Mouse (Mus musculus) megakaryocyte, embryonic 14.5 days (primary cell): ENCODE measurements around the gene Rnf34. TPM values are rescaled to one million over a fixed set of nuclear protein-coding genes. Genes with fewer than 3 reads are reported as not detected.

Experiments used
- H3K27me3 ChIP-seq: replicated peaks from 2 replicates; pipeline ENCODE3; 2012; ENCODE audit warnings: inconsistent platforms
- H3K36me3 ChIP-seq: replicated peaks from 2 replicates; pipeline ENCODE3; 2012; ENCODE audit warnings: low read length, inconsistent platforms, mixed read lengths
- H3K4me1 ChIP-seq: 2 replicates; pipeline ENCODE4 v1.6.1; 2012; ENCODE audit warnings: inconsistent platforms
- H3K4me3 ChIP-seq: replicated peaks from 2 replicates; pipeline ENCODE3; 2012; ENCODE audit warnings: moderate library complexity, mild to moderate bottlenecking, inconsistent platforms
- H3K9me3 ChIP-seq: 2 replicates; pipeline ENCODE4 v1.6.1; 2012; ENCODE audit warnings: inconsistent platforms
- FLI1 ChIP-seq: IDR thresholded peaks from 2 replicates; pipeline ENCODE4 v1.6.1; 2012; ENCODE audit warnings: low read length, inconsistent platforms, mixed read lengths
- GATA1 ChIP-seq: IDR thresholded peaks from 3 replicates; pipeline ENCODE4 v1.6.1; 2012; ENCODE audit warnings: mixed read lengths, low read length, inconsistent platforms, borderline replicate concordance
- polyA plus RNA-seq: library from polyadenylated mRNA; stranded (reverse); fragments of >175 nt; gene quantifications from 2 replicates; pipeline ENCODE4 v1.2.3, GENCODE M21; 2012; ENCODE audit warnings: low replicate concordance; ENCODE audit not compliant: insufficient read depth

The Rnf34 gene
- polyA plus RNA-seq, result 8.3 TPM in 1 of 2 replicates, not detected in the other

- Histone ChIP-seq H3K4me3 (peak within 1 kb of the TSS; percentile 97), H3K4me1 (peaks cover 47% of the 10 kb centered on the region), H3K27me3 (no peaks in the 10 kb centered on the region), H3K9me3 (no peaks in the 10 kb centered on the region), H3K36me3 (peaks cover 3% of the 10 kb centered on the region)
- TF ChIP-seq GATA1 (no peak), FLI1 (no peak)
Observed at GRCm38 (mm10) chr5:122849521-122850318, at the start of gene Rnf34. TSS of gene Rnf34 (plus strand) at chr5:122850048.

GRCm38 (mm10) chr5:122800345-122801010, 49.4 kb upstream of the Rnf34 start:
- H3K4me1 ChIP-seq, result peaks cover 5% of the 10 kb centered on the region; the same call in 1 of the 2 replicates
- H3K4me3 ChIP-seq, result no peak overlapping the region
- no peaks in the 10 kb centered on the region for H3K9me3 ChIP-seq
- peaks cover 93% of the 10 kb centered on the region for H3K36me3 ChIP-seq
- TF ChIP-seq FLI1 (no peak), GATA1 (no peak)
- no peaks in the 10 kb centered on the region for H3K27me3 ChIP-seq

- Histone ChIP-seq H3K9me3 (no peaks in the 10 kb centered on the region), H3K27me3 (no peaks in the 10 kb centered on the region), H3K4me3 (no peak overlapping the region), H3K4me1 (peaks cover 5% of the 10 kb centered on the region; the same call in 1 of the 2 replicates), H3K36me3 (peaks cover 96% of the 10 kb centered on the region)
- TF ChIP-seq FLI1, result no peak
- TF ChIP-seq GATA1, result no peak
Observed at GRCm38 (mm10) chr5:122801684-122802083, 48.2 kb upstream of the Rnf34 start.

- no peaks in the 10 kb centered on the region for H3K27me3 ChIP-seq
- H3K4me1 ChIP-seq, result peaks cover 5% of the 10 kb centered on the region; the same call in 1 of the 2 replicates
- TF ChIP-seq GATA1 (no peak), FLI1 (no peak)
- no peak overlapping the region for H3K4me3 ChIP-seq
- peaks cover 100% of the 10 kb centered on the region for H3K36me3 ChIP-seq
- no peaks in the 10 kb centered on the region for H3K9me3 ChIP-seq
Observed at GRCm38 (mm10) chr5:122802706-122803105, 47.1 kb upstream of the Rnf34 start.

GRCm38 (mm10) chr5:122805503-122805902, 44.3 kb upstream of the Rnf34 start:
- Histone ChIP-seq H3K4me3 (no peak overlapping the region), H3K36me3 (peaks cover 92% of the 10 kb centered on the region), H3K9me3 (no peaks in the 10 kb centered on the region), H3K4me1 (no peaks in the 10 kb centered on the region), H3K27me3 (no peaks in the 10 kb centered on the region)
- no peak for TF ChIP-seq GATA1
- no peak for TF ChIP-seq FLI1

GRCm38 (mm10) chr5:122811364-122812079, 38.3 kb upstream of the Rnf34 start:
- no peaks in the 10 kb centered on the region for H3K27me3 ChIP-seq
- peaks cover 10% of the 10 kb centered on the region for H3K4me1 ChIP-seq
- no peak for TF ChIP-seq GATA1
- no peak for TF ChIP-seq FLI1
- no peaks in the 10 kb centered on the region for H3K9me3 ChIP-seq
- peaks cover 85% of the 10 kb centered on the region for H3K36me3 ChIP-seq
- no peak overlapping the region for H3K4me3 ChIP-seq

- no peak for TF ChIP-seq FLI1
- no peak for TF ChIP-seq GATA1
- Histone ChIP-seq H3K9me3 (no peaks in the 10 kb centered on the region), H3K4me1 (peaks cover 14% of the 10 kb centered on the region), H3K36me3 (peaks cover 85% of the 10 kb centered on the region), H3K27me3 (no peaks in the 10 kb centered on the region), H3K4me3 (no peak overlapping the region)
Observed at GRCm38 (mm10) chr5:122812699-122813098, 37.1 kb upstream of the Rnf34 start.

- TF ChIP-seq FLI1 (no peak), GATA1 (no peak)
- H3K36me3 ChIP-seq, result peaks cover 40% of the 10 kb centered on the region
- H3K4me1 ChIP-seq, result peaks cover 29% of the 10 kb centered on the region
- H3K4me3 ChIP-seq, result peak within 1 kb of the TSS; percentile 100
- no peaks in the 10 kb centered on the region for H3K27me3 ChIP-seq
- no peaks in the 10 kb centered on the region for H3K9me3 ChIP-seq
Observed at GRCm38 (mm10) chr5:122820777-122821523, 28.9 kb upstream of the Rnf34 start, which contains the start of gene Anapc5. TSS of gene Anapc5 (minus strand) at chr5:122821339.

GRCm38 (mm10) chr5:122821524-122821885, 28.3 kb upstream of the Rnf34 start:
- no peak for TF ChIP-seq GATA1
- TF ChIP-seq FLI1, result no peak
- Histone ChIP-seq H3K4me1 (peaks cover 29% of the 10 kb centered on the region), H3K36me3 (peaks cover 35% of the 10 kb centered on the region), H3K4me3 (peak overlapping the region; percentile 100), H3K27me3 (no peaks in the 10 kb centered on the region), H3K9me3 (no peaks in the 10 kb centered on the region)
